Mouse (Mus musculus): ENCODE results near the gene Gcdh.

Gcdh gene

GRCm38 (mm10) chr8:84872309-84872965 is 21.3 kb downstream of the Gcdh start:
- DNase-seq (ENCODE audit: extremely low read depth, low read depth), result no peak

DNA sequence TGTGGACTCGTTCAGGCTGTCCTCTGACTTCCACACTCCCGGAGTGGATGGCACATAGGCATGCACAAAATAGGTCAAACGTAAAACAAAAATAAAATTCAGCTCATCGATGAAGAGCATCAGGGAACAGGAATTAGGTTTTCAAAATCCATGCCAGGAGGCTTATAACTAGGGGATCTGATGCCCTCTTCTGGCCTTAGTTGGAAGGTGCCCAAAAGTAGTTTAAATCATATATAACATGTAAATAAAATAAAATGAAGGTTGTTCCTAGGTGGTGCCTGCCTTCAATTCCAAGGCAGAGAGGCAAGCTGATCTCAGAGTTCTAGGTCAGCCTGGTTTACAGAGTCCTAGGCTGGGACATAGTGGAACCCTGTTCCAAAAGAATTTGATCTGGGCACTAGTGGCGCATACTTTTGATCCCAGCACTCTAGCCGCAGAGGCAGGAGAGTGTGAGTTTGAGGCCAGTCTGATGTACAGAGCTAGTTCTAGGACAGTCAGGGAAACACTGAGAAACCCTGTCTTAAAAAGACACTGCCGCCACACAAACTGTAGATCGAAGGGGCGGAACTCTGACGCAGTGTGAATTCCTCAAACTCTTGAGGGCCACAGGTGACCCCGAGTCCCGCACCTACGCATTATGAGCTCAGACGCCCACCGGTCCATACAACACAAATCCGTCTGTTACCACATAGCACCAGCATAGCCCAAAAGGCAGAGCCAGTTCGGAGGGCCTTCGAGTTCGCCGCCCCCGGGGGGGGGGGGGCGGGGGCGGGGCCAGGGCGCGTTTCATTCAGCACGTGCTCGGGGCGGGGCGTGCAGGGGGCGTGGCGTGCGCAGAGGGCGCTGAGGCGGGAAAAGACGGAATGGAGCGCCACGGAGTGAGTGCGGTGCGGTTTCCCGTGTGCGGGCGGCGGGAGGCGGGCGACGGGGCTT is 22.1 kb downstream of the Gcdh start, which contains the start of gene Syce2:
Gene Syce2, plus strand, starts transcription at position 736 of the 933 bp plus-strand sequence.
- no peak for DNase-seq (ENCODE audit: extremely low read depth, low read depth)

DNA sequence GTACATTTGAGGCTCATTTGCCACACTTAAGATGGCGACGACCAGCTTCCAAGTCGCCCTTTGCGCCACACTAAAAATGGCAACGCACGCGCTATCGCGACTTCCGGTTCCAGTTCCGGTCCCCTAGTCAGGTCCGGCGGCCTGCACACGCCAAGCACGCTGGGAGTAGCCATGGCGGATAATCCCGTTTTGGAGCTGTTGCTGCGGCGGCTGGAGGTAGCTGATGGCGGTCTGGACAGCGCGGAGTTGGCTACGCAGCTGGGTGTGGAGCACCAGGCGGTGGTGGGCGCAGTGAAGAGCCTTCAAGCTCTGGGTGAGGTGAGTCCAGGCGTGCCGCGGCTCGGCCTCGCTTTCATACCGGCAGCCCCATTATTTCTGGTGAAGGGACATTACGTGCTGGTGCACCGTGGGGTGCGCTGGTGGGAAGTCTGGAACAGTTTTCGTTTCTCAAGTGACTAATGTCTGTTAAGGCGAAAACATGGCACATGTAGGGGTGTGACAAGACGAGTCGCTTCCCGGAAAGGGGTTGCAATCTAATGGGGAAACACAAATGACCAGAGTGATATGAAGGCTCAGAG is 36.8 kb downstream of the Gcdh start, which contains the start of gene Farsa:
Gene Farsa, plus strand, starts transcription at position 126 of the 578 bp plus-strand sequence.
- DNase-seq (ENCODE audit: extremely low read depth, low read depth), result peak; percentile 87

- DNase-seq (ENCODE audit: extremely low read depth, low read depth), result no peak
These were observed 37.3 kb downstream of the Gcdh start for GRCm38 (mm10) chr8:84856434-84856833.

GRCm38 (mm10) chr8:84847684-84848435 is 45.9 kb downstream of the Gcdh start:
- peak; percentile 87 for DNase-seq (ENCODE audit: extremely low read depth, low read depth)

GRCm38 (mm10) chr8:84846722-84847572 is 46.8 kb downstream of the Gcdh start, which contains the start of gene Calr:
Gene Calr (minus strand): TSS chr8:84846934.
- DNase-seq (ENCODE audit: extremely low read depth, low read depth), result peak; percentile 100

GRCm38 (mm10) chr8:84846094-84846721 is 47.5 kb downstream of the Gcdh start:
- no peak for DNase-seq (ENCODE audit: extremely low read depth, low read depth)

- DNase-seq (ENCODE audit: extremely low read depth, low read depth), result no peak
These were observed 48.2 kb downstream of the Gcdh start for GRCm38 (mm10) chr8:84845355-84846093.

DNA sequence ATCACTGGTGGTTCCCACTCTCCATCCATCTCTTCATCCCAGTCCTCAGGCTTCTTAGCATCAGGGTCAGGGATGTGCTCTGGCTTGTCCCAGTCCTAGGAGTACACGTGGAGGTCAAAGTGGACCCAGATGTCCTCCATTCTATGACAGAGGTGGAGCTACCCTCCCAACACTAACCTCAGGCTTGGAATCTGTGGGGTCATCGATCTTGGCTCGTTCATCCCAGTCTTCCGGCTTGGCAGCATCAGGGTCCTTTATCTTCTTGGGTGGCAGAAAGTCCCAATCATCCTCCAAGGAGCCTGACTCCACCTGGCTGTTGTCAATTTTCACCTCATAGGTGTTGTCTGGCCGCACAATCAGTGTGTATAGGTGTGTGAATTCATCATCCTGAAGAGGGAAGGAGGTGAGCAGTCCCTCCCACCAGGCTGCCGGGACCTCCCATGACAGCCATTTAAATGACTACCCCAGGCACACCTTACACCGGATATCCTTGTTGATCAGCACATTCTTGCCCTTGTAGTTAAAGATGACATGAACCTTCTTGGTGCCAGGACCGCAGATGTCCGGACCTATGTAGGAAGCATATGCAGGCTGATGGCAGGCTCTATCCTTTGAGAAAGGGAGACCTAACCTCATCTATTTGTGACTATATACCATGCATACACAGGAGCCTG is 49.2 kb downstream of the Gcdh start:
- DNase-seq (ENCODE audit: extremely low read depth, low read depth), result no peak

GRCm38 (mm10) chr8:84841514-84841913 is 52.2 kb downstream of the Gcdh start:
- DNase-seq (ENCODE audit: extremely low read depth, low read depth), result no peak

DNA sequence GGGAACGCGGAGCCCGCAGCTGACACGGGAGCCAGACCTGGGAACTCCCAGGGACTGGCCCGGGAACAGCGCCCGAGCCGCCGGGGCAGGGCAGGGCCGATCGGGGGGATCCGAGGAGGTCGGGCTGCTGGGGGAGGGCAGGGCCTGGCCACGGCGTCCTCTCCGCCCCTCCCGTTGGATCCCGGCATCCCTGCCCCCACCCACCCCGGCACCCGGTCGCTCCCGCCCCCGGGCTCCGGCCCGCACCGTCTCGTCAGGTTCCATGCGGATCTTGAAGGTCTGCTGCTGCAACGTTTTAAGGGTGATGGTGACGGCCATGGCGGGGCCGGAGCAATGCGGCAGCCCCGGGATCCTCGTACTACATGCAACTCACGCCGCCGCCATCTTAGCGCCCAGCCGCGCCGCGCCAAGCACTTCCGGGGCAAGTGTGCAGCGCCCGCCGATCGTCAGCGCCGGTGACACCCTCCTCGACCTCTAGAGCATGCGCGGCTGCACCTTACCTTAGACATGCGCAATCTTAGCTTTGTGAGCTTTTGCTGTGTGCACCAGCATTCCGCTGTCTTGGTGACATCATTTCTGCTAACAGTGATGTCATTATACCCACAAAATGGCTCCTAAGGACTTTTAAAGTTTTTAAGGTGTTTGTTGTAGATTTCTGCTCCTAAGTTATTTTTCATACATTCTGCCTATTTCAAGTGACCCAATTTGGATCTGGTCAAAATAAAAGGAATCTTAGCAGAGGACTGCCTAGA is 53.3 kb downstream of the Gcdh start, which contains the start of gene Rad23a:
Gene Rad23a, minus strand, starts transcription at position 418 of the 752 bp plus-strand sequence.
- peak; percentile 92 for DNase-seq (ENCODE audit: extremely low read depth, low read depth)

DNA sequence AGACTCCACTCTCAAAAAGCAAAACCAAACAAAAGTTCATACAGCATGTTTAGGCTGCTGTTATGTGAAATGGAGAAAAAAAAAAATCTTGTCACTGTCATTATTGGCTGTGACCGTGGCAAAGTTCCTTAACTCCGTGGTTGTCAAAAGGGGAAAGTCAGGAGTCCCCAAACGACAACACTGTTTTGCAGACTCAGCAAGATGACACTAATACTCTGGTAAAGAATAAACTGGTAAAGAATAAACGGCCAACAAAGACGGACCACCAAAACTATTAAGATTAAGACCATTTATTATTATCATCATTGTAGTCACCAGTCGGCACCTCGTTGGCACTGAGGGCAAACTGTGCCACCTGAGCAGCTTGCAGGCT is 53.9 kb downstream of the Gcdh start:
- DNase-seq (ENCODE audit: extremely low read depth, low read depth), result no peak

DNA sequence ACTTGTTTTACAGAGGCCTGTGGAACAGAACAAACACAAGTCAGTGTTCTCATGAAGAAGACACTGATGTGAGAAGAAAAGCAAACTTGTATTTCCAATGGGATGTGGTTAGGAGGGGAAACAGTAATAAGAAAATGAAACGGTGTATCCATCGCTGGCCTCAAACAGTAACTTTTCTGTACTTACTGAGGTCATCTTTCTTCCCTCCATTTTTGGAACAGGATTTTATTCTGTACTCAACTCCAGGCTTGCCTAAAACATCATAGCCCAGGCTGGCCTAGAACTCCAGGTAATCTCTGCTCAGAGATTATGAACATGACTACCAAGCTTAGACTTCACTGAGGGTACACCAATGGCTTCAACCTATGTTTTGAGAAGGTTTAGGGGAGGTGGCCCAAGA is 54.3 kb downstream of the Gcdh start:
- DNase-seq (ENCODE audit: extremely low read depth, low read depth), result no peak

GRCm38 (mm10) chr8:84838513-84838912 is 55.2 kb downstream of the Gcdh start:
- no peak for DNase-seq (ENCODE audit: extremely low read depth, low read depth)

DNA sequence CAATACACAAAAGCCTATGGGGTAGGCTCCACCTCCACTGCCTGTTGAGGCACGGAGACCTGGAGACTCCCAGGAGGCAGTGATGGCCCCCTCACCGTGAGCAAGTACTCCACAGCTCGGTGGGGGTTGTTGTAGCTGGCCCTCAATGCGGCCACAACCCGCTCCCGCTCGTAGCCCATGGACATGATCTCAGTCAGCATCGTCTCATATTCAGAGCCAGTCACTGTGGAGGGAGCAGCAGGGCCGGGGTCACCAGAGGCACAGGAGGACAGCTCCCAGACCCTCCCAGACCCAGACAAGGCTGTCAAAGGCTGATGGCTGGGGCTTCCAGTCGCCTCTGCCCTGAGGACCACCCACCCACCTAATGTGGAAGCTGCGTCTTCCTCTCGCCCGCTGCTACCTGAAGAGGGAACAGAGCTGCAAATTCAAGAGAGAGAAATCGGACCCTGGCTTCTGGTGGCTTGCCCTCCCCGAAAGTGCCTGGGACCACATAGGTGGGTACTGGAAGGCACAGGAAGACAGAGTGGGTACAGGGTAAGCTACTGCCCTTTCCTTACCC is 55.7 kb downstream of the Gcdh start:
- DNase-seq (ENCODE audit: extremely low read depth, low read depth), result no peak

GRCm38 (mm10) chr8:84837149-84837911 is 56.4 kb downstream of the Gcdh start:
- DNase-seq (ENCODE audit: extremely low read depth, low read depth), result no peak

Measured in MEL-GATA-1-ER (cell line).